Mouse (Mus musculus) E14TG2a.4 (cell line): ENCODE results near the gene Brat1.

Experiments
- CTCF ChIP-seq: conservative IDR thresholded peaks from 2 replicates; pipeline ENCODE4 v1.5.1; 2014; ENCODE audit warnings: low read length
- NANOG ChIP-seq: IDR thresholded peaks from 2 replicates; pipeline ENCODE4 v1.6.1; 2014; ENCODE audit warnings: borderline replicate concordance, low read length, mixed read lengths

DNA sequence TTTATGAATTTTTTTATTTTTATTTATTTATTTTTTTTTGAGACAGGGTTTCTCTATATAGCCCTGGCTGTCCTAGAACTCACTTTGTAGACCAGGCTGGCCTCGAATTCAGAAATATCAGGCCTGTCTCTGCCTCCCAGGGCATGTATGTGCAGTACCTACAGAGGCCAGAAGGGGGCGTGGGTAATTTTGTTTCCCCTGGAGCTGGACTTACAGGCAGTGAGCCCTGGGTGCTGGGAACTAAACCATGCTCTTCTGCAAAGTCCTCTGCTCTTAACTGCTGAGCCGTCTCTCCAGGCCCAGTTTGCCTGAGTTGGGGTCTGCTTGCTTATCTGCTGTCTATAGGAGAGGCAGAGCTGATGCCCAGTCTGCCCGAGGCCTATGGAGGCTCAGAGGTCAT, 27.4 kb downstream of the Brat1 start:
- TF ChIP-seq CTCF = peak; percentile 86
- no peak for TF ChIP-seq NANOG
